Mouse (Mus musculus) spleen, adult 18-20 months (tissue): ENCODE measurements around the gene Fam118b.

Experiments
- DNase-seq, 2 experiments: peaks; one replicate each; pipeline ENCODE4 v3.0.0; 2022; ENCODE audit warnings: mixed read lengths in 2 of 2

Gene Fam118b

GRCm38 (mm10) chr9:35263431-35263830, 4.2 kb downstream of the Fam118b start:
- no peak for DNase-seq

GRCm38 (mm10) chr9:35262418-35262817, 5.2 kb downstream of the Fam118b start:
- DNase-seq, result no peak

- no peak for DNase-seq
Observed at GRCm38 (mm10) chr9:35257365-35257764, 10.2 kb downstream of the Fam118b start.

- no peak for DNase-seq
Observed at GRCm38 (mm10) chr9:35249476-35249875, 18.1 kb downstream of the Fam118b start.

GRCm38 (mm10) chr9:35247405-35247804, 20.2 kb downstream of the Fam118b start:
- DNase-seq, result no peak

GRCm38 (mm10) chr9:35239734-35240133, 27.9 kb downstream of the Fam118b start:
- DNase-seq, result no peak

GRCm38 (mm10) chr9:35238915-35239571, 28.6 kb downstream of the Fam118b start:
- DNase-seq, result no peak

GRCm38 (mm10) chr9:35238371-35238770, 29.2 kb downstream of the Fam118b start:
- no peak for DNase-seq

- no peak for DNase-seq
Observed at GRCm38 (mm10) chr9:35235996-35236395, 31.6 kb downstream of the Fam118b start.

- no peak for DNase-seq
Observed at GRCm38 (mm10) chr9:35228671-35229070, 38.9 kb downstream of the Fam118b start.

- DNase-seq, result no peak
Observed at GRCm38 (mm10) chr9:35223466-35223865, 44.1 kb downstream of the Fam118b start.

GRCm38 (mm10) chr9:35217963-35218362, 49.6 kb downstream of the Fam118b start:
- DNase-seq, result no peak

GRCm38 (mm10) chr9:35211573-35212511, 55.8 kb downstream of the Fam118b start:
- DNase-seq, result no peak

GRCm38 (mm10) chr9:35210542-35211474, 56.8 kb downstream of the Fam118b start, which contains the start of gene Foxred1:
Gene Foxred1, minus strand, starts transcription at chr9:35211055.
- DNase-seq, result peak; percentile 98

GRCm38 (mm10) chr9:35204421-35204820, 63.2 kb downstream of the Fam118b start:
- DNase-seq, result no peak

GRCm38 (mm10) chr9:35203536-35203935, 64.1 kb downstream of the Fam118b start:
- no peak for DNase-seq

GRCm38 (mm10) chr9:35200529-35201060, 67.0 kb downstream of the Fam118b start:
- DNase-seq, result no peak

GRCm38 (mm10) chr9:35199772-35200471, 67.7 kb downstream of the Fam118b start, which contains the start of the genes Srpr and Tirap:
Gene Srpr, plus strand, starts transcription at chr9:35200175.
Gene Tirap, minus strand, starts transcription at chr9:35200291.
- DNase-seq, result peak; percentile 81 to 93

GRCm38 (mm10) chr9:35198945-35199771, 68.4 kb downstream of the Fam118b start:
- DNase-seq, result no peak

GRCm38 (mm10) chr9:35198351-35198750, 69.3 kb downstream of the Fam118b start:
- DNase-seq, result no peak

GRCm38 (mm10) chr9:35197625-35198024, 70.0 kb downstream of the Fam118b start:
- DNase-seq, result no peak
